In the genomic region with DNA sequence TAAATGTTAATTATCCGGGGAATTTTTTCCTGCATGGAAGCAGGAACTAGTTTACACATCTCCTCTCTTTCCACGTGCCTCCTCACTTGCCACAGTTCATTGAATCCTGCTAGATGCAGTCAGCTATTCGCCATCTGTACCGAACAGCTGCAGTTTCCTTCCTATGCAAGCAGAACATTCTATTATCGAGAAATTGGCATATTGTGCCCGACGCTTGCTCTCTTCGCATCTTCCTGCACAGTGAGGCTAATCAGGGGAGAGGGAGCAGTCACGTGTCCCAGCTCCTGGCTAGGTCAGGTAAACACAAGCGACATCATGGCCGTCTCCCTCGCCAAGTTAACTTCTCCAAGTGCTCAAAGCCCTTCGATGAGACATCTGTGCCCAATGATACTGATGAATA, we compare ENCODE assay signal across 9 mouse cellular contexts. TPM values are rescaled to one million over a fixed set of nuclear protein-coding genes. Genes with fewer than 3 reads are reported as not detected.
A peak's percentile ranks its signal among the peaks of the same experiment; 100 is the strongest.
DNase-seq lines count a peak whose midpoint lies in the region; ATAC-seq and TF ChIP-seq lines count a peak whose summit lies in the region.
"Had no signal": no experiment of that assay in that cellular context is flagged by ENCODE, and none has a peak within 500 bp of the region (broad histone marks: within the 10 kb centered on the region; RNA-seq: fewer than 3 reads in every experiment).

No protein-coding gene starts in this region.

- no peak overlapping the region for H3K9ac ChIP-seq in lung, embryonic 15.5 days

- TF ChIP-seq CTCF in brain, embryonic 14.5 days (IDR thresholded peaks at IDR 0.05; ENCODE audit: borderline replicate concordance, extremely low read depth, insufficient read depth, insufficient read length) = no peak
- TF ChIP-seq CTCF in layer of hippocampus, adult 2 months (conservative IDR thresholded peaks at IDR 0.05) = no peak

- no peak for DNase-seq in lung, postnatal 25 days (ENCODE audit: low spot score)
- peak; percentile 82 for DNase-seq in brain, embryonic 14.5 days (ENCODE audit: low read depth)
- DNase-seq in layer of hippocampus, adult 2 months (ENCODE audit: low spot score in 2 of 2) = peak; percentile 76 to 77
- DNase-seq in naive thymus-derived CD4-positive, alpha-beta T cell, adult 2 months (ENCODE audit: low read depth) = peak; percentile 50
- no peak for DNase-seq in spleen, postnatal 14 days (ENCODE audit: low spot score in 2 of 2)
- no peak for DNase-seq in ovary, adult 18-20 months (ENCODE audit: low spot score)
- no peak for DNase-seq in Muller cell, postnatal 12 days (ENCODE audit: inconsistent ontology term)
- DNase-seq: kidney, postnatal 4 days had no signal

- no peaks in the 10 kb centered on the region for H3K9me3 ChIP-seq in lung, embryonic 15.5 days

- TF ChIP-seq POLR2A in brain, embryonic 14.5 days (IDR thresholded peaks at IDR 0.05; ENCODE audit: borderline replicate concordance, extremely low read depth, insufficient read depth, insufficient read length, poor library complexity, severe bottlenecking) = no peak

- no peak overlapping the region for H3K27ac ChIP-seq in lung, embryonic 15.5 days
- H3K27ac ChIP-seq in layer of hippocampus, adult 2 months = no peak overlapping the region

- no peaks in the 10 kb centered on the region for H3K36me3 ChIP-seq in lung, embryonic 15.5 days

- peak overlapping the region; percentile 34 for H3K4me2 ChIP-seq in lung, embryonic 15.5 days

- peaks cover 6% of the 10 kb centered on the region; the same call in 1 of the 2 replicates for H3K4me1 ChIP-seq in lung, embryonic 15.5 days

- ATAC-seq in lung, embryonic 15.5 days (ENCODE audit: borderline replicate concordance, extremely low read depth, low FRiP score, low TSS enrichment) = no peak

- WGBS in lung, embryonic 15.5 days = 23% methylated on average over 13 of the region's 13 CpGs

- H3K4me3 ChIP-seq in lung, embryonic 15.5 days = no peak overlapping the region
- H3K4me3 ChIP-seq in layer of hippocampus, adult 2 months = no peak overlapping the region

- H3K27me3 ChIP-seq in lung, embryonic 15.5 days = no peaks in the 10 kb centered on the region

RNA-seq across cellular contexts. Expression of a gene that starts 31.0 kb away (rescaled TPM):
- 6.7 and 7.8 TPM in 2 replicates for polyA plus RNA-seq in lung, embryonic 15.5 days (2015; fragmentation: Nextera tagmentation; extraction: Ambion mirVana)
- polyA plus RNA-seq in brain, embryonic 14.5 days (2012; rRNA removed) = 7.0 and 10.0 TPM in 2 replicates
- total RNA-seq in layer of hippocampus, adult 2 months (2021) = 1 to 10 TPM; 4.9 to 5.3 TPM

RNA-seq across cellular contexts. Expression of a gene that starts 52.0 kb away (rescaled TPM):
- 1.1 and 1.5 TPM in 2 replicates for polyA plus RNA-seq in lung, embryonic 15.5 days (2015; fragmentation: Nextera tagmentation; extraction: Ambion mirVana)
- polyA plus RNA-seq in brain, embryonic 14.5 days (2012; rRNA removed) = 0.93 and 1.0 TPM in 2 replicates
- total RNA-seq in layer of hippocampus, adult 2 months (2021) = not detected

Comparison
In these comparisons a context has a peak if more than half of its experiments do, and no peak if none do; other contexts are left out.
1. DNase-seq: peak in brain, embryonic 14.5 days (single experiment), layer of hippocampus, adult 2 months (2 of 2) and naive thymus-derived CD4-positive, alpha-beta T cell, adult 2 months (single experiment); none in lung, postnatal 25 days (single experiment), spleen, postnatal 14 days (0 of 2), ovary, adult 18-20 months (single experiment) and Muller cell, postnatal 12 days (single experiment).